Mouse (Mus musculus) embryonic facial prominence, embryonic 13.5 days (tissue): Measurements from ENCODE around the gene Bmper. TPM values are rescaled to one million over a fixed set of nuclear protein-coding genes. Genes with fewer than 3 reads are reported as not detected.

Source experiments
- ATAC-seq: fragments of 200-750 bp; cut with Nextera tagmentation; 2 replicates; pipeline ENCODE4 v1.8.0; 2017; ENCODE audit warnings: low read depth; ENCODE audit not compliant: insufficient number of reproducible peaks, insufficient read depth, low FRiP score, low TSS enrichment
- H3K27ac ChIP-seq: fragments of 300-500 bp; sonication (generic); 2 replicates; pipeline ENCODE4 v1.5.1; 2015; ENCODE audit warnings: moderate library complexity, mild to moderate bottlenecking, inconsistent platforms
- H3K27me3 ChIP-seq: fragments of 300-500 bp; sonication (generic); 2 replicates; pipeline ENCODE4 v1.6.1; 2015; ENCODE audit warnings: mild to moderate bottlenecking, inconsistent platforms
- H3K36me3 ChIP-seq: fragments of 300-500 bp; sonication (generic); 2 replicates; pipeline ENCODE4 v1.6.1; 2015; ENCODE audit warnings: mild to moderate bottlenecking, inconsistent platforms
- H3K4me1 ChIP-seq: fragments of 300-500 bp; sonication (generic); 2 replicates; pipeline ENCODE4 v1.6.1; 2015; ENCODE audit warnings: inconsistent platforms
- H3K4me2 ChIP-seq: fragments of 300-500 bp; sonication (generic); 2 replicates; pipeline ENCODE4 v1.6.1; 2015; ENCODE audit warnings: moderate library complexity, mild to moderate bottlenecking, inconsistent platforms
- H3K4me3 ChIP-seq: fragments of 300-500 bp; sonication (generic); 2 replicates; pipeline ENCODE4 v1.5.1; 2015; ENCODE audit warnings: mild to moderate bottlenecking, inconsistent platforms
- H3K9ac ChIP-seq: fragments of 300-500 bp; sonication (generic); 2 replicates; pipeline ENCODE4 v1.6.1; 2015; ENCODE audit warnings: mild to moderate bottlenecking, inconsistent platforms
- H3K9me3 ChIP-seq: fragments of 300-500 bp; sonication (generic); 2 replicates; pipeline ENCODE4 v1.6.1; 2016; ENCODE audit warnings: inconsistent platforms
- WGBS: fragments of 180-500 bp; shearing (Covaris S2); methylation state at CpG from one replicate; pipeline ENCODE4 v1.1.7; 2015; ENCODE audit warnings: mixed read lengths; 5-methylcytosine and 5-hydroxymethylcytosine counted together
- polyA plus RNA-seq: library from polyadenylated mRNA; unstranded; fragments of >200 nt; fragmentation: Nextera tagmentation; extraction: Ambion mirVana; gene quantifications from 2 replicates; pipeline ENCODE4 v1.2.1, GENCODE M21; 2015

Bmper gene
- 10.8 and 16.9 TPM in 2 replicates for polyA plus RNA-seq

- peak; percentile 75 for ATAC-seq
- Histone ChIP-seq H3K9ac (peak within 1 kb of the TSS; percentile 83), H3K27ac (peak within 1 kb of the TSS; percentile 81), H3K4me1 (peaks cover 17% of the 10 kb centered on the region), H3K4me2 (peak within 1 kb of the TSS; percentile 97), H3K9me3 (no peaks in the 10 kb centered on the region), H3K27me3 (peaks cover 75% of the 10 kb centered on the region), H3K36me3 (no peaks in the 10 kb centered on the region), H3K4me3 (peak within 1 kb of the TSS; percentile 70)
- WGBS, result under 1% methylated on average over 82 of the region's 86 CpGs
These were observed at the start of gene Bmper for GRCm38 (mm10) chr9:23222841-23223548. Bmper (plus strand) TSS chr9:23223076.

- Histone ChIP-seq H3K27ac (no peak overlapping the region), H3K9ac (no peak overlapping the region)
These were observed 45.4 kb upstream of the Bmper start for GRCm38 (mm10) chr9:23177476-23177875.

GRCm38 (mm10) chr9:23187181-23187580, 35.7 kb upstream of the Bmper start:
- Histone ChIP-seq H3K36me3 (no peaks in the 10 kb centered on the region), H3K27me3 (no peaks in the 10 kb centered on the region), H3K27ac (no peak overlapping the region), H3K4me1 (no peaks in the 10 kb centered on the region), H3K9me3 (0 out of 2 replicates have a peak, but pooled peaks cover 4% of the 10 kb centered on the region), H3K9ac (no peak overlapping the region), H3K4me3 (no peak overlapping the region), H3K4me2 (no peak overlapping the region)
- no peak for ATAC-seq
- whole genome bisulfite sequencing, result 81% methylated on average over 4 of the region's 4 CpGs

More at GRCm38 (mm10) chr9:23177476-23177875, 45.4 kb upstream of the Bmper start:
- H3K4me1 ChIP-seq, result no peaks in the 10 kb centered on the region
- ATAC-seq, result no peak
- no peaks in the 10 kb centered on the region for H3K9me3 ChIP-seq
- H3K4me2 ChIP-seq, result no peak overlapping the region
- no peaks in the 10 kb centered on the region for H3K27me3 ChIP-seq
- H3K36me3 ChIP-seq, result no peaks in the 10 kb centered on the region
- no peak overlapping the region for H3K4me3 ChIP-seq
- WGBS, result 74% methylated on average over 4 of the region's 4 CpGs

GRCm38 (mm10) chr9:23188136-23188535, 34.7 kb upstream of the Bmper start:
- no peak overlapping the region for H3K9ac ChIP-seq
- no peaks in the 10 kb centered on the region for H3K4me1 ChIP-seq
- no peak for ATAC-seq
- 49% methylated on average over 4 of the region's 4 CpGs for WGBS
- H3K9me3 ChIP-seq, result 0 out of 2 replicates have a peak, but pooled peaks cover 4% of the 10 kb centered on the region
- no peaks in the 10 kb centered on the region for H3K36me3 ChIP-seq
- no peaks in the 10 kb centered on the region for H3K27me3 ChIP-seq
- H3K4me2 ChIP-seq, result no peak overlapping the region
- no peak overlapping the region for H3K27ac ChIP-seq
- no peak overlapping the region for H3K4me3 ChIP-seq

- Histone ChIP-seq H3K9me3 (no peaks in the 10 kb centered on the region), H3K4me2 (no peak overlapping the region), H3K36me3 (no peaks in the 10 kb centered on the region), H3K4me1 (no peaks in the 10 kb centered on the region), H3K27ac (no peak overlapping the region), H3K4me3 (no peak overlapping the region), H3K9ac (no peak overlapping the region), H3K27me3 (no peaks in the 10 kb centered on the region)
- ATAC-seq, result no peak
- 57% methylated on average over 1 of the region's 1 CpGs for WGBS
These were observed 31.9 kb upstream of the Bmper start for GRCm38 (mm10) chr9:23190950-23191349.

GRCm38 (mm10) chr9:23191431-23191830, 31.4 kb upstream of the Bmper start:
- no peak for ATAC-seq
- WGBS, result 74% methylated on average over 2 of the region's 2 CpGs

GRCm38 (mm10) chr9:23192567-23193331, 30.1 kb upstream of the Bmper start:
- Histone ChIP-seq H3K27ac (no peak overlapping the region), H3K4me1 (no peaks in the 10 kb centered on the region), H3K9me3 (no peaks in the 10 kb centered on the region), H3K36me3 (no peaks in the 10 kb centered on the region), H3K9ac (no peak overlapping the region), H3K4me2 (no peak overlapping the region), H3K4me3 (no peak overlapping the region), H3K27me3 (no peaks in the 10 kb centered on the region)
- WGBS, result 69% methylated on average over 3 of the region's 3 CpGs
- ATAC-seq, result no peak

More at GRCm38 (mm10) chr9:23191431-23191830, 31.4 kb upstream of the Bmper start:
- no peak overlapping the region for H3K27ac ChIP-seq
- H3K4me1 ChIP-seq, result no peaks in the 10 kb centered on the region
- no peaks in the 10 kb centered on the region for H3K9me3 ChIP-seq
- no peak overlapping the region for H3K4me2 ChIP-seq
- no peak overlapping the region for H3K4me3 ChIP-seq
- H3K27me3 ChIP-seq, result no peaks in the 10 kb centered on the region
- no peak overlapping the region for H3K9ac ChIP-seq
- H3K36me3 ChIP-seq, result no peaks in the 10 kb centered on the region

GRCm38 (mm10) chr9:23198996-23199395, 23.9 kb upstream of the Bmper start:
- Histone ChIP-seq H3K4me3 (no peak overlapping the region), H3K27me3 (peaks cover 17% of the 10 kb centered on the region), H3K9ac (no peak overlapping the region), H3K27ac (no peak overlapping the region), H3K9me3 (no peaks in the 10 kb centered on the region), H3K36me3 (no peaks in the 10 kb centered on the region), H3K4me2 (no peak overlapping the region), H3K4me1 (0 out of 2 replicates have a peak, but pooled peaks cover under 1% of the 10 kb centered on the region)
- ATAC-seq, result no peak
- WGBS, result 88% methylated on average over 4 of the region's 4 CpGs

- Histone ChIP-seq H3K27ac (no peak overlapping the region), H3K36me3 (no peaks in the 10 kb centered on the region), H3K4me1 (peaks cover 9% of the 10 kb centered on the region), H3K27me3 (peaks cover 26% of the 10 kb centered on the region), H3K9me3 (no peaks in the 10 kb centered on the region), H3K4me3 (no peak overlapping the region), H3K9ac (no peak overlapping the region), H3K4me2 (no peak overlapping the region)
- WGBS, result 90% methylated on average over 1 of the region's 1 CpGs
- no peak for ATAC-seq
These were observed 23.0 kb upstream of the Bmper start for GRCm38 (mm10) chr9:23199841-23200240.

- Histone ChIP-seq H3K9ac (no peak overlapping the region), H3K27me3 (peaks cover 34% of the 10 kb centered on the region), H3K27ac (no peak overlapping the region), H3K36me3 (no peaks in the 10 kb centered on the region), H3K4me1 (peaks cover 18% of the 10 kb centered on the region), H3K4me2 (no peak overlapping the region), H3K4me3 (no peak overlapping the region), H3K9me3 (no peaks in the 10 kb centered on the region)
- no peak for ATAC-seq
- WGBS, result 78% methylated on average over 4 of the region's 4 CpGs
These were observed 22.0 kb upstream of the Bmper start for GRCm38 (mm10) chr9:23200828-23201227.

GRCm38 (mm10) chr9:23202431-23202830, 20.4 kb upstream of the Bmper start:
- H3K27ac ChIP-seq, result no peak overlapping the region
- no peaks in the 10 kb centered on the region for H3K9me3 ChIP-seq
- H3K4me3 ChIP-seq, result no peak overlapping the region
- H3K27me3 ChIP-seq, result peaks cover 34% of the 10 kb centered on the region
- H3K4me2 ChIP-seq, result no peak overlapping the region
- H3K9ac ChIP-seq, result no peak overlapping the region
- 77% methylated on average over 4 of the region's 4 CpGs for WGBS
- H3K36me3 ChIP-seq, result no peaks in the 10 kb centered on the region
- ATAC-seq, result no peak
- H3K4me1 ChIP-seq, result peaks cover 19% of the 10 kb centered on the region
